Mouse (Mus musculus) kidney, postnatal 25 days (tissue): ENCODE results near the gene Adgrg5.

Source experiments
- DNase-seq, 2 experiments: peaks; one replicate each; pipeline ENCODE4 v3.0.0; 2021; ENCODE audit warnings: mixed read lengths in 2 of 2

Adgrg5 gene

GRCm38 (mm10) chr8:94923405-94923804 is at the start of gene Adgrg5:
Gene Adgrg5 (plus strand): TSS chr8:94923694.
- DNase-seq: no peak

- peak; percentile 85 to 86 for DNase-seq
Measured at GRCm38 (mm10) chr8:94874358-94874757, 49.1 kb upstream of the Adgrg5 start.

- DNase-seq: peak; percentile 28 to 55
Measured at GRCm38 (mm10) chr8:94875096-94875870, 48.2 kb upstream of the Adgrg5 start.

DNA sequence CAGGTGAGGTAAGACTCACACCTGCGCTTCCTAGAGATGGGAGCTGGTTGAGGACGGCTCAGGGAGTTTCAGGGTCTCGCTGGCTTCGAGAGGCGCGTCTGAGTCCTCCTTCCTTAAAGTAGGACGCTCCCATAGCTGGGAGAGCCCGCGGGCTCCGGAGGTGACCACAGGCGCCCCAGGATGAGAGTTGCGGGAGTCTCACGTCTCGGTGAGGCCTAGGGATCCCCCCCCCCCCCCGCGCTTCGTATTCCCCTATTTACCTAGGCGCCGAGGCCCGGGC is 47.7 kb upstream of the Adgrg5 start:
- peak in 1 of 2 experiments; percentile 21 for DNase-seq

GRCm38 (mm10) chr8:94876197-94876730 is 47.2 kb upstream of the Adgrg5 start, which contains the start of gene Dok4:
Gene Dok4 (minus strand): TSS chr8:94876330.
- DNase-seq: peak; percentile 95 to 96

- DNase-seq: no peak
Measured at GRCm38 (mm10) chr8:94876820-94877219, 46.7 kb upstream of the Adgrg5 start.

DNA sequence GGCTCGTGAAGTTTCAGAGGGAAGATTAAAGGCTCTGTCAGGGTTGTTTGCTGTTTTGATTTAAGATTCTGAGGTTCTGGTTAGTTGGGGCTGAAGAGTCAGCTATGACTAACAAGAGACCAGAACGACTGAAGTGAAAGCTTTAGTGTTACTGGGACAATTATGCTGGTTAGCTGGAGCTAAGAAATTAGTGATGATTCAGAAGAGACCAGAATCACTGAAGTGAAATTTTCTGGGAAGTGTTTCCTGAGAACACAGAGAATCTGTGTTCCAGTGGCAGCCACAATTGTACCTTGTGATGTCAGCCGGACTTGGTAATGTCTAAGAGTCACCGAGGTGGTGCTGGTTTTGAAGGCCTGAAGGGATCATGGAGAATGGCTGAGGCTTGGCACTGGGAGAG is 42.8 kb upstream of the Adgrg5 start:
- DNase-seq: no peak

DNA sequence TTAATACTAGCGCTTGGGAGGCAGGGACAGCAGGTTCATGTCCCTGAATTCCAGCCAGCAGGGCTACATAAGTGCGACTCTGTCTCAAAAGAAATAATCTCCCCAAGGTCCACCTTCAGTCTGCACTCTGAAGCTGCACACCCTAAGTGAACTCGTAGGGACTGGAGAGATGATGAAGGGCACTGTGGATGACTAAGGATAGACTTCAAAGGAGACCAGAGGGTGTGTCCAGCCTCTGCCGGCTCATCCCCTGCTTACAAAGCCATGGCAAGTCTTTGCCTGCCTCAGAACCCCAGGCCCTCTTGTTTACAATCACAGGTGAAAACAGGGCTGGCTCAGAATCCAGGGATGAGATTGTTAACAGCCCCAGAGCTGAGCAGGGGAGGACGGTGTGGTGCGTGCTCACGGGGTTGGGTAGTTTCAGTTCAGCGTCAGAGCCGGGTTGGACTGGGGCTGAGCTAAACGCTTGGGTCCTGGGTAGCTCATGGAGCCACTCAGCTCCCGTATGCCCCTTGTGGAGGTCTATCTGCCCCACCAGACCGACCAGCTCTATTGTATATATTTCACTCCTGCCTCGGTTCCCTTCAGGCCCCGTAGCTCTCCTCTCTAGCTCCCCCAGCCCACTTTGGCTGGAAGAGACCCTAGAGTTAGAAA is 35.0 kb upstream of the Adgrg5 start:
- no peak for DNase-seq

GRCm38 (mm10) chr8:94892917-94893316 is 30.6 kb upstream of the Adgrg5 start:
- DNase-seq: no peak

GRCm38 (mm10) chr8:94899262-94899661 is 24.2 kb upstream of the Adgrg5 start:
- DNase-seq: peak; percentile 55 to 81

- peak in 1 of 2 experiments; percentile 14 for DNase-seq
Measured at GRCm38 (mm10) chr8:94900617-94901016, 22.9 kb upstream of the Adgrg5 start.

- peak in 1 of 2 experiments; percentile 26 for DNase-seq
Measured at GRCm38 (mm10) chr8:94901031-94901430, 22.5 kb upstream of the Adgrg5 start.

- DNase-seq: peak; percentile 41 to 60
Measured at GRCm38 (mm10) chr8:94903709-94904108, 19.8 kb upstream of the Adgrg5 start.

DNA sequence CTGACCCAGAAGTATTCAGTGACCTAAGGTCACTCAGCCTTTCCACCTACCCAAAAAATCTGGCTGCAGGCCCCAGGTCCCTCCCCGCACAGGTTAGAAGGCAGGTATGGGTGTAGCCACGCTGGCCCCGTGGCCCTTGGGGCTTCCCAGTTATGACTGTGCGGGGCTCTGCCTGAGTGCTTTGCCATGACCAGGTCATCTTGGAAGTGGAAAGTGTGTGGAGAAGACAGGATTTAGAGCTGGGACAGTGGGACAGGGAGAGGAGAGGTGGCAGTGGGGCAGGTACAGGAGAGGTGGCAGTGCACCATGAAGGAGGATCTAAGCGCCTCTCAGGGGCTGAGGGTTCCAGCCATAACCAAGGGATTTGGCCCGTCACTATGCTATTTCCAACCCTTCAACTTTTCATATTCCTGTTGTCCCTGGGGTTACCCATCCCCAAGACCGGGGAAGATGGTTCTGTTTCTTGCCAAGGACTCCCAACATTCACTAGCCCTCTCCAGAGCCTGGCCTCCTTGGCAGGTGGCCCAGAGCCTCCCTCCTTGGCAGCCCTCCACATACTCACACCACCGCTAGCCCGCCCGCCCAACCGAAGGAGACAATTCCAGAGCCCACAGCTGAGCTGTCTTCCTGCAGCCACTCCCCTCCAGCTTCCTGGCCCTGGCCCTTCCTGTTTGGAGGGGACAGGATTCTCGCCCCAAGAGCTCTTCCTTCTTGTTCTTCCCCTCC is 18.9 kb upstream of the Adgrg5 start:
- peak; percentile 96 to 97 for DNase-seq

DNA sequence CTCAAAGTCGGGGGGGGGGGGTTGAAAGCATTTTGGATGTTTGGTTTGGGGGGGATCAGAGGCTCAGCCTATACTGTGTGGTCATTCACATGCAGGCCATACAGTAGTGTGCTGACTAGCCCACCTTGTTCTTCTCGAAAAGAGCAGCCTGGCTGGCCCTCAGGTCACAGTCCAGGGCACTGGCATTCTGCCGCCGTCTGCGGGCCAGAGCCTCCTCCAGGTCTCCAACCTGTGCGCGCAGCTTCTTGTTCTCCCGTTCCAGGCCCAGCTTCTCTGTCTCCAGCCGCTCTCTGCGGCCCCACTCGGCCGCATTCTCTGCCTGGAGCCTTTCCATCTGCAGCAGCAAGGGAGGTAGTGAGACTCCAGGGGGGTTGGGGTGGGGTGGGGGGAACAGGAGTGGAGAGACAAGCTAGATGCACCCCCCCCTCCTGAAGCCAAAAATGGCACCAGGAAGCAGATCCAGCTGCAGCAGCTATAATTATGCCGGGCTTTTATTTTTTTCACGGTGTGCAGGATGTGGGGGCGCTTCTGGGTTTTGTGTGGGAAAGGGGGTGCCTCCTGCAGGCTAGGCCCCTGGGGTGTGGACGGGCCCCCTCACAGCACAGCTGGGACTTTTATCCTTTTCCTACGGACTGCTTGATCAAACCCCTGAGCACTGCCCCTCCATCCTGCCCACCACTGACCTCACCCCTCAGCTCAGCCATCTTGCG is 15.7 kb upstream of the Adgrg5 start:
- DNase-seq: peak; percentile 80 to 89

DNA sequence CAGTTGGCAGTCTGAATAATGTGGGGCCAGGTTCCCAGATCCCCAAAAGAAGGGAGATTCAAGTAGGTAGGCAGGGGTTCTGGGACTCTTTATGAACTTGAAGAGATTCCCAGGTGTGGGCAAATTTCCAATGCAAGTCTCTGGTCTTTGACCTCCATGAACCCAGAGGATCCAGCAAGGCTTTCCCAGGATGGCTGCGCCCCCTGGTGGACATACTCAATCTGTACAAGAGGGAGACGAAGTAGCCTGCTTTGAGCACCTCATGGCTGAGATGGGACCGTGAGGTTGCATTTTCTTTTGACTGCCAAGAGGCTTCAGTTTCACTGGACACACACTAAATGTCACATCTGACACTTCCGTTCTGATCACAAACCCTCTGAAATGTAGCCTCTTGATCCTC is 14.6 kb upstream of the Adgrg5 start:
- DNase-seq: peak; percentile 90 to 92

DNA sequence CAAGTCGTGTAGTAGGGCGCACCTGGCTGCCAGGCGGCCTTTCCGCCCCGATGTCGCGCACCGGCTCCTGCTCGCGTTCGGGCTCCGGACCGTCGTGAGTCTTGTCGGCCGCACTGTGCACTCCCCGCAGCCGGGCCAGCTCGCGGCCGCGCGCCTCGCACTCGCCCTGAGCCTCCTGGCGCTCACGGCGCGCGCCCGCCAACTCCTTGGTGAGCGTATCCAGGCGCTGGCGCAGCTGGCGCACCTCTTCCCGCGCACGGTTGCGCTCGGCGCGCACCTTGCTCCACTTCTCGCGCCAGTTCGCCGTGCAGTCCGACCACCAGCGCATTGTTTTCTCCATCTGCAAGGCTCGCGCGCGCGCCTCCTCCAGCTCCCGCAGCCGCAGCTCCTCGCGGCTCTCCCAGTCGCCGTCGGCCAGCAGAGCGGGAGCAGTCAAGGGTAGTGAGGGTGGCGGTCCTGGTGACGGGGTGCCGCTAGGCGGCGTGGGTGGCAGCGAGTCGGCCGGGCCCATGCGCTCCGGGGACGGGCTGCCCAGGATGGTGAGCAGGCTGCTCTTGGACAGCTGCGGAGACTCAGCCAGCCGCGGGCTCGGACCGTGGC is 10.3 kb upstream of the Adgrg5 start:
- peak; percentile 76 to 82 for DNase-seq

GRCm38 (mm10) chr8:94914256-94914655 is 9.2 kb upstream of the Adgrg5 start:
- no peak for DNase-seq

GRCm38 (mm10) chr8:94914701-94915101 is 8.8 kb upstream of the Adgrg5 start:
- DNase-seq: peak; percentile 56 to 78

DNA sequence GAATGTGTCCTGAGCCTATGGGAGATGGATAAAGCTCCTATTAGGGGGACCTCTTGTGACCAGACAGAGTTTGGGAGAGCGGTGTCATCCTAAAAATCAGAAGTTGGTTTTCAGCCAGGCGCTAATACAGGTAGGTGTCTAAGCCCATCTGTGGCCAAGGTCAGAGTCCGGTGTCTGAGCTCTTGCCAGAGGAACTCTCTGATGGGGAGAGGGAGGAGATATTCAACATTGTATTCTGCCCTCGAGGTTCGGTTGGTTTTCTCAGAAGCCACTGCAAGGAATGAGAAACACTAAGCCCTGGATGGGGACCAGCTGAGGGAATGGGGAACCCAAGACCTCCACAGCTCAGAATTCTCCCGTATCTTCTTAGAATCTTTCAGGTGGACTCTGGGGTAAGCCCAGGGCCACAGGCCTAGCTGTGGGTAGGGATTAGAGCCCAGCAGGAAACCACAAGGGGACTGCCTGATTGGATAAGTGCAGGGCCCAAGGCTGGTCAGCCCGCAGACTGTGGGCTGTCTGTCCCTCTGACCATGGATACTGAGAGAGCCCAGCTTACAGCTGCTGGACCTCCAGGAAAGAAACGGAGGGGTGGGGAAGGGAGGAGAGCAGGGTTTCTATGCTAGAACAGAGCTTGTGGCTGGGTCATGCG is 7.1 kb upstream of the Adgrg5 start:
- DNase-seq: no peak

GRCm38 (mm10) chr8:94916960-94917324 is 6.6 kb upstream of the Adgrg5 start:
- no peak for DNase-seq

GRCm38 (mm10) chr8:94917352-94917751 is 6.1 kb upstream of the Adgrg5 start:
- peak; percentile 97 to 98 for DNase-seq
